Mouse (Mus musculus) testis, adult 2 months (tissue): ENCODE measurements around the gene Mov10l1. TPM values are rescaled to one million over a fixed set of nuclear protein-coding genes. Genes with fewer than 3 reads are reported as not detected.
A peak's percentile ranks its signal among the peaks of the same experiment; 100 is the strongest.

Experiments used
- H3K27ac ChIP-seq: fragments of 200-500 bp; 2 replicates; pipeline ENCODE4 v1.5.1; 2012; ENCODE audit warnings: low read depth, low read length; ENCODE audit not compliant: control insufficient read depth, insufficient read depth
- H3K27me3 ChIP-seq: fragments of 200-500 bp; 2 replicates; pipeline ENCODE4 v1.6.1; 2012; ENCODE audit warnings: mild to moderate bottlenecking, low read length, moderate library complexity; ENCODE audit not compliant: control insufficient read depth, insufficient read depth
- H3K36me3 ChIP-seq: fragments of 200-500 bp; 2 replicates; pipeline ENCODE4 v1.6.1; 2012; ENCODE audit warnings: mild to moderate bottlenecking, low read length; ENCODE audit not compliant: control insufficient read depth, insufficient read depth
- H3K4me1 ChIP-seq: fragments of 200-500 bp; 2 replicates; pipeline ENCODE4 v1.6.1; 2012; ENCODE audit warnings: low read length; ENCODE audit not compliant: control insufficient read depth, insufficient read depth
- H3K4me3 ChIP-seq: fragments of 200-500 bp; 2 replicates; pipeline ENCODE4 v1.5.1; 2012; ENCODE audit warnings: low read depth, mild to moderate bottlenecking, low read length, moderate library complexity, mixed read lengths; ENCODE audit not compliant: control insufficient read depth
- CTCF ChIP-seq: fragments of 200-500 bp; IDR thresholded peaks from 2 replicates; pipeline ENCODE4 v1.5.1; 2012; ENCODE audit warnings: low read depth, mild to moderate bottlenecking, inconsistent platforms, low read length, moderate library complexity; ENCODE audit not compliant: control insufficient read depth, insufficient read depth, insufficient replicate concordance
- POLR2A ChIP-seq: fragments of 200-500 bp; IDR thresholded peaks from 2 replicates; pipeline ENCODE4 v1.6.1; 2012; ENCODE audit warnings: low read depth, mild to moderate bottlenecking, inconsistent platforms, low read length, moderate library complexity; ENCODE audit not compliant: control insufficient read depth
- polyA plus RNA-seq: library from polyadenylated mRNA; depleted of rRNA; stranded (reverse); fragments of >200 nt; gene quantifications from 2 replicates; pipeline ENCODE4 v1.2.3, GENCODE M21; 2012

Mov10l1 gene
- polyA plus RNA-seq, 1 experiment = 58.4 TPM

GRCm38 (mm10) chr15:89076156-89076731 is 93.5 kb downstream of the Mov10l1 start:
- Histone ChIP-seq H3K27me3 (no peaks in the 10 kb centered on the region), H3K4me3 (peak overlapping the region; percentile 98), H3K36me3 (no peaks in the 10 kb centered on the region), H3K4me1 (peaks cover 13% of the 10 kb centered on the region), H3K27ac (peak overlapping the region; percentile 73)
- TF ChIP-seq CTCF = no peak
- no peak for TF ChIP-seq POLR2A

GRCm38 (mm10) chr15:89078208-89078836 is 95.6 kb downstream of the Mov10l1 start:
- Histone ChIP-seq H3K36me3 (no peaks in the 10 kb centered on the region; the same call in 1 of the 2 replicates), H3K27ac (no peak overlapping the region), H3K4me1 (peaks cover 13% of the 10 kb centered on the region), H3K4me3 (no peak overlapping the region), H3K27me3 (no peaks in the 10 kb centered on the region)
- no peak for TF ChIP-seq POLR2A
- TF ChIP-seq CTCF = no peak

- Histone ChIP-seq H3K4me1 (no peaks in the 10 kb centered on the region), H3K27me3 (no peaks in the 10 kb centered on the region), H3K36me3 (no peaks in the 10 kb centered on the region; the same call in 1 of the 2 replicates), H3K27ac (no peak overlapping the region), H3K4me3 (no peak overlapping the region)
- TF ChIP-seq POLR2A = no peak
- TF ChIP-seq CTCF = no peak
Measured at GRCm38 (mm10) chr15:89083906-89084305, 101.2 kb downstream of the Mov10l1 start.

- no peak for TF ChIP-seq POLR2A
- no peak for TF ChIP-seq CTCF
- no peak overlapping the region for H3K27ac ChIP-seq
- no peak overlapping the region for H3K4me3 ChIP-seq
- no peaks in the 10 kb centered on the region for H3K27me3 ChIP-seq
- no peaks in the 10 kb centered on the region; the same call in 1 of the 2 replicates for H3K36me3 ChIP-seq
- peaks cover 4% of the 10 kb centered on the region for H3K4me1 ChIP-seq
Measured at GRCm38 (mm10) chr15:89084826-89085225, 102.1 kb downstream of the Mov10l1 start.

- H3K27ac ChIP-seq = peak within 1 kb of the TSS; percentile 52
- H3K4me1 ChIP-seq = peaks cover 7% of the 10 kb centered on the region
- peak; percentile 84 for TF ChIP-seq POLR2A
- TF ChIP-seq CTCF = no peak
- no peaks in the 10 kb centered on the region for H3K27me3 ChIP-seq
- H3K36me3 ChIP-seq = no peaks in the 10 kb centered on the region
- H3K4me3 ChIP-seq = peak within 1 kb of the TSS; percentile 83
Measured at GRCm38 (mm10) chr15:89088607-89089247, 106.0 kb downstream of the Mov10l1 start, which contains the start of gene Selenoo. Gene Selenoo (plus strand): TSS chr15:89089084.

- Histone ChIP-seq H3K4me1 (peaks cover 7% of the 10 kb centered on the region), H3K36me3 (no peaks in the 10 kb centered on the region; the same call in 1 of the 2 replicates), H3K27ac (peak overlapping the region; percentile 52), H3K27me3 (no peaks in the 10 kb centered on the region), H3K4me3 (peak overlapping the region; percentile 83)
- no peak for TF ChIP-seq CTCF
- no peak for TF ChIP-seq POLR2A
Measured at GRCm38 (mm10) chr15:89089248-89090051, 106.7 kb downstream of the Mov10l1 start.
